Mouse (Mus musculus) erythroblast, embryonic 14.5 days (primary cell): ENCODE data around the gene Dscaml1.

Experiments used
- GATA1 ChIP-seq: IDR thresholded peaks from 2 replicates; pipeline ENCODE4 v1.6.1; 2012; ENCODE audit warnings: low read length, inconsistent platforms, mixed read lengths
- TAL1 ChIP-seq: IDR thresholded peaks from 3 replicates; pipeline ENCODE4 v1.6.1; 2012; ENCODE audit warnings: low read length, inconsistent platforms, mixed read lengths

GRCm38 (mm10) chr9:45798467-45799164, 372.2 kb downstream of the Dscaml1 start:
- no peak for TF ChIP-seq TAL1
- no peak for TF ChIP-seq GATA1
